Mouse (Mus musculus): ENCODE data around the gene Sufu. TPM values are rescaled to one million over a fixed set of nuclear protein-coding genes. Genes with fewer than 3 reads are reported as not detected.
A peak's percentile ranks its signal among the peaks of the same experiment; 100 is the strongest.

Gene Sufu
- polyA plus RNA-seq, 1 experiment from 2014 or later = 49.1 TPM

GRCm38 (mm10) chr19:46367798-46368590, 28.7 kb upstream of the Sufu start:
- H3K27me3 ChIP-seq (ENCODE audit: insufficient read depth, poor library complexity, severe bottlenecking) = no peaks in the 10 kb centered on the region
- 0 out of 2 replicates have a peak, but pooled peaks cover 5% of the 10 kb centered on the region for H3K36me3 ChIP-seq
- H3K9me3 ChIP-seq = no peaks in the 10 kb centered on the region
- H3K27ac ChIP-seq = no peak overlapping the region
- no peaks in the 10 kb centered on the region for H3K4me1 ChIP-seq (replicated peaks)
- no peak for DNase-seq (ENCODE audit: low spot score)
- no peak overlapping the region for H3K4me3 ChIP-seq
- 87% methylated on average over 23 of the region's 23 CpGs for WGBS

GRCm38 (mm10) chr19:46369204-46369603, 27.5 kb upstream of the Sufu start:
- Histone ChIP-seq H3K27ac (no peak overlapping the region), H3K36me3 (0 out of 2 replicates have a peak, but pooled peaks cover 5% of the 10 kb centered on the region), H3K4me3 (no peak overlapping the region), H3K4me1 (replicated peaks) (peaks cover 2% of the 10 kb centered on the region), H3K9me3 (no peaks in the 10 kb centered on the region), H3K27me3 (ENCODE audit: insufficient read depth, poor library complexity, severe bottlenecking) (no peaks in the 10 kb centered on the region)
- 32% methylated on average over 4 of the region's 4 CpGs for whole genome bisulfite sequencing
- peak; percentile 51 for DNase-seq (ENCODE audit: low spot score)

- WGBS = 46% methylated on average over 21 of the region's 21 CpGs
- Histone ChIP-seq H3K27ac (peak overlapping the region; percentile 6; the same call in 1 of the 2 replicates), H3K4me3 (no peak overlapping the region), H3K27me3 (ENCODE audit: insufficient read depth, poor library complexity, severe bottlenecking) (no peaks in the 10 kb centered on the region), H3K36me3 (peaks cover 41% of the 10 kb centered on the region), H3K9me3 (no peaks in the 10 kb centered on the region), H3K4me1 (replicated peaks) (peaks cover 11% of the 10 kb centered on the region)
- peak; percentile 18 for DNase-seq (ENCODE audit: low spot score)
Measured at GRCm38 (mm10) chr19:46374477-46375088, 22.1 kb upstream of the Sufu start.

- DNase-seq (ENCODE audit: low spot score) = no peak
- H3K27ac ChIP-seq = no peak overlapping the region
Measured at GRCm38 (mm10) chr19:46375489-46375888, 21.2 kb upstream of the Sufu start.

GRCm38 (mm10) chr19:46375891-46376290, 20.8 kb upstream of the Sufu start:
- peaks cover 54% of the 10 kb centered on the region for H3K36me3 ChIP-seq
- H3K4me3 ChIP-seq = no peak overlapping the region
- H3K4me1 ChIP-seq (replicated peaks) = peaks cover 11% of the 10 kb centered on the region
- 68% methylated on average over 4 of the region's 4 CpGs for WGBS
- H3K27ac ChIP-seq = no peak overlapping the region
- H3K9me3 ChIP-seq = no peaks in the 10 kb centered on the region
- DNase-seq (ENCODE audit: low spot score) = no peak
- no peaks in the 10 kb centered on the region for H3K27me3 ChIP-seq (ENCODE audit: insufficient read depth, poor library complexity, severe bottlenecking)

More at GRCm38 (mm10) chr19:46375489-46375888, 21.2 kb upstream of the Sufu start:
- 77% methylated on average over 5 of the region's 5 CpGs for WGBS
- H3K36me3 ChIP-seq = peaks cover 50% of the 10 kb centered on the region
- no peaks in the 10 kb centered on the region for H3K9me3 ChIP-seq
- H3K4me1 ChIP-seq (replicated peaks) = peaks cover 11% of the 10 kb centered on the region
- H3K27me3 ChIP-seq (ENCODE audit: insufficient read depth, poor library complexity, severe bottlenecking) = no peaks in the 10 kb centered on the region
- H3K4me3 ChIP-seq = no peak overlapping the region

GRCm38 (mm10) chr19:46382275-46382674, 14.4 kb upstream of the Sufu start:
- Histone ChIP-seq H3K27me3 (ENCODE audit: insufficient read depth, poor library complexity, severe bottlenecking) (no peaks in the 10 kb centered on the region), H3K4me3 (no peak overlapping the region), H3K4me1 (replicated peaks) (no peaks in the 10 kb centered on the region), H3K36me3 (peaks cover 99% of the 10 kb centered on the region), H3K9me3 (no peaks in the 10 kb centered on the region), H3K27ac (no peak overlapping the region)
- WGBS = 90% methylated on average over 9 of the region's 9 CpGs
- DNase-seq (ENCODE audit: low spot score) = no peak

GRCm38 (mm10) chr19:46389872-46390271, 6.8 kb upstream of the Sufu start:
- Histone ChIP-seq H3K4me1 (replicated peaks) (peaks cover 19% of the 10 kb centered on the region), H3K4me3 (no peak overlapping the region), H3K27ac (no peak overlapping the region), H3K27me3 (ENCODE audit: insufficient read depth, poor library complexity, severe bottlenecking) (no peaks in the 10 kb centered on the region), H3K36me3 (peaks cover 61% of the 10 kb centered on the region), H3K9me3 (no peaks in the 10 kb centered on the region)
- 86% methylated on average over 5 of the region's 5 CpGs for WGBS
- DNase-seq (ENCODE audit: low spot score) = no peak

GRCm38 (mm10) chr19:46392018-46392417, 4.7 kb upstream of the Sufu start:
- Histone ChIP-seq H3K4me3 (no peak overlapping the region), H3K27ac (no peak overlapping the region), H3K36me3 (peaks cover 40% of the 10 kb centered on the region), H3K27me3 (ENCODE audit: insufficient read depth, poor library complexity, severe bottlenecking) (no peaks in the 10 kb centered on the region), H3K4me1 (replicated peaks) (peaks cover 29% of the 10 kb centered on the region), H3K9me3 (no peaks in the 10 kb centered on the region)
- WGBS = 49% methylated on average over 4 of the region's 4 CpGs
- peak; percentile 43 for DNase-seq (ENCODE audit: low spot score)

GRCm38 (mm10) chr19:46394712-46395108, 2.0 kb upstream of the Sufu start:
- peak overlapping the region; percentile 95; the same call in 1 of the 2 replicates for H3K27ac ChIP-seq
- 7% methylated on average over 10 of the region's 10 CpGs for WGBS

GRCm38 (mm10) chr19:46395109-46396009, 1.3 kb upstream of the Sufu start, which contains the start of gene Actr1a:
Actr1a (minus strand) TSS chr19:46395748.
- H3K36me3 ChIP-seq = peaks cover 12% of the 10 kb centered on the region
- H3K27ac ChIP-seq = peak within 1 kb of the TSS; percentile 95
- DNase-seq (ENCODE audit: low spot score) = peak; percentile 95
- under 1% methylated on average over 51 of the region's 51 CpGs for whole genome bisulfite sequencing
- H3K4me3 ChIP-seq = peak within 1 kb of the TSS; percentile 88
- H3K9me3 ChIP-seq = no peaks in the 10 kb centered on the region
- H3K4me1 ChIP-seq (replicated peaks) = peaks cover 52% of the 10 kb centered on the region
- no peaks in the 10 kb centered on the region for H3K27me3 ChIP-seq (ENCODE audit: insufficient read depth, poor library complexity, severe bottlenecking)

More at GRCm38 (mm10) chr19:46394712-46395108, 2.0 kb upstream of the Sufu start:
- H3K9me3 ChIP-seq = no peaks in the 10 kb centered on the region
- H3K4me3 ChIP-seq = peak overlapping the region; percentile 88
- H3K4me1 ChIP-seq (replicated peaks) = peaks cover 49% of the 10 kb centered on the region
- H3K36me3 ChIP-seq = peaks cover 19% of the 10 kb centered on the region
- DNase-seq (ENCODE audit: low spot score) = no peak
- no peaks in the 10 kb centered on the region for H3K27me3 ChIP-seq (ENCODE audit: insufficient read depth, poor library complexity, severe bottlenecking)

GRCm38 (mm10) chr19:46396109-46396508, 587 bp upstream of the Sufu start:
- H3K9me3 ChIP-seq = no peaks in the 10 kb centered on the region
- H3K27me3 ChIP-seq (ENCODE audit: insufficient read depth, poor library complexity, severe bottlenecking) = no peaks in the 10 kb centered on the region
- peaks cover 52% of the 10 kb centered on the region for H3K4me1 ChIP-seq (replicated peaks)
- H3K27ac ChIP-seq = peak overlapping the region; percentile 95; the same call in 1 of the 2 replicates
- WGBS = 16% methylated on average over 8 of the region's 8 CpGs
- peaks cover 13% of the 10 kb centered on the region for H3K36me3 ChIP-seq
- DNase-seq (ENCODE audit: low spot score) = no peak
- peak overlapping the region; percentile 88 for H3K4me3 ChIP-seq

GRCm38 (mm10) chr19:46397436-46398001, 823 bp downstream of the Sufu start:
- Histone ChIP-seq H3K9me3 (no peaks in the 10 kb centered on the region), H3K36me3 (peaks cover 18% of the 10 kb centered on the region), H3K4me3 (peak overlapping the region; percentile 88), H3K27me3 (ENCODE audit: insufficient read depth, poor library complexity, severe bottlenecking) (no peaks in the 10 kb centered on the region), H3K27ac (peak overlapping the region; percentile 94), H3K4me1 (replicated peaks) (peaks cover 52% of the 10 kb centered on the region)
- 3% methylated on average over 19 of the region's 19 CpGs for WGBS
- peak; percentile 51 for DNase-seq (ENCODE audit: low spot score)
